Mouse (Mus musculus): ENCODE results near the gene Tjp3.

- TF ChIP-seq POLR2A (IDR thresholded peaks at IDR 0.05; ENCODE audit: low read depth, low read length) = no peak
- no peak for TF ChIP-seq CTCF (conservative IDR thresholded peaks at IDR 0.05; ENCODE audit: insufficient read depth, insufficient read length, low read depth, low read length)
Measured at GRCm38 (mm10) chr10:81336558-81336957, 45.2 kb upstream of the Tjp3 start.

Data from kidney, adult 2 months (tissue).